Comparison of ENCODE assay signal across 21 mouse cellular contexts in the genomic region with DNA sequence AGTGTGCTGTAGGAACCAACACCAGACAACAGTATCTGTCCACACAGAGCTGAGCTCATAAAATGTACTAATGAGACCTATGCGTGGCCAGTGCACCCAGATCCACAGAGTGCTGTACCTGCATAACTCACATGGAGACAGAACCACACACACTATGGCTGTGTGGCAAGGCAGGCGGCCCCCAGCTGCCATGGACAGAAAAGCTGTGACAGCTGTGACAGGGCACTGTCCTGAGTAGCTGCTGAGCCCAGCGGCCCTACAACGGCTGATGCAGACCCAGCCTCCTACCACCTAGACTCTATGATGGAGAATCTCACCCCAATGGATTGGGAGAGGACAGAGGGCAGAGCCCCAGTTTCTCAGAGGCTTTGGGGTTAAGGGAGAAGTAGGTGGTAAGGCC. TPM values are rescaled to one million over a fixed set of nuclear protein-coding genes. Genes with fewer than 3 reads are reported as not detected.
"Had no signal": no experiment of that assay in that cellular context is flagged by ENCODE, and none has a peak within 500 bp of the region (broad histone marks: within the 10 kb centered on the region; RNA-seq: fewer than 3 reads in every experiment).

No protein-coding gene starts in this region.

- DNase-seq: lung, adult 18-20 months; lung, embryonic 14.5 days; lung, postnatal 10 days; retina, postnatal 1 day; right cerebral cortex, adult 18-20 months; right cerebral cortex, postnatal 25 days; right cerebral cortex, postnatal 4 days; thymus, adult 2 months; thymus, postnatal 25 days; thymus, postnatal 4 days had no signal

- H3K27me3 ChIP-seq: megakaryocyte, embryonic 14.5 days; midbrain, embryonic 13.5 days; midbrain, embryonic 15.5 days; neural tube, embryonic 12.5 days; stomach, embryonic 15.5 days had no signal

- H3K9ac ChIP-seq: lung, embryonic 14.5 days; midbrain, embryonic 13.5 days; midbrain, embryonic 15.5 days; neural tube, embryonic 12.5 days; stomach, embryonic 15.5 days had no signal

- ATAC-seq: midbrain, embryonic 13.5 days; midbrain, embryonic 15.5 days had no signal

- H3K4me2 ChIP-seq: lung, embryonic 14.5 days; midbrain, embryonic 11.5 days; midbrain, embryonic 13.5 days; midbrain, embryonic 15.5 days; neural tube, embryonic 12.5 days; stomach, embryonic 15.5 days had no signal

- H3K9me3 ChIP-seq: megakaryocyte, embryonic 14.5 days; midbrain, embryonic 13.5 days; midbrain, embryonic 15.5 days; neural tube, embryonic 12.5 days; stomach, embryonic 15.5 days had no signal

- H3K27ac ChIP-seq: macrophage; midbrain, embryonic 13.5 days; midbrain, embryonic 15.5 days; neural tube, embryonic 12.5 days; stomach, embryonic 15.5 days; stomach, postnatal 0 days had no signal

- H3K4me3 ChIP-seq: megakaryocyte, embryonic 14.5 days; midbrain, embryonic 13.5 days; midbrain, embryonic 15.5 days; neural tube, embryonic 12.5 days; stomach, embryonic 15.5 days had no signal

RNA-seq across cellular contexts. Expression of gene Gjc2, which starts 23.5 kb away (rescaled TPM):
- total RNA-seq: megakaryocyte progenitor cell, adult 5-6 weeks; monocyte, adult 5-6 weeks had no signal
- polyA plus RNA-seq: macrophage; midbrain, embryonic 11.5 days; midbrain, embryonic 13.5 days; neural tube, embryonic 14.5 days had no signal
